Mouse (Mus musculus) kidney, postnatal 0 days (tissue): Measurements from ENCODE around the gene Rnf135. TPM values are rescaled to one million over a fixed set of nuclear protein-coding genes. Genes with fewer than 3 reads are reported as not detected.
A peak's percentile ranks its signal among the peaks of the same experiment; 100 is the strongest.

ENCODE experiments used
- ATAC-seq: fragments of 200-750 bp; cut with Nextera tagmentation; replicated peaks from 2 replicates; pipeline ENCODE4 v1.8.0; 2017; ENCODE audit warnings: low read depth, moderate number of reproducible peaks, moderate TSS enrichment, moderate library complexity; ENCODE audit not compliant: low FRiP score
- DNase-seq: peaks from one replicate; pipeline ENCODE4 v3.0.0-alpha.2; 2016; ENCODE audit warnings: low spot score
- H3K27ac ChIP-seq: fragments of 300-500 bp; sonication (generic); 2 replicates; pipeline ENCODE4 v1.5.1; 2014; ENCODE audit warnings: mild to moderate bottlenecking
- H3K27me3 ChIP-seq: fragments of 300-500 bp; sonication (generic); 2 replicates; pipeline ENCODE4 v1.6.1; 2014; ENCODE audit warnings: low read length, mixed read lengths; ENCODE audit not compliant: insufficient read depth
- H3K36me3 ChIP-seq: fragments of 300-500 bp; sonication (generic); 2 replicates; pipeline ENCODE4 v1.6.1; 2014; ENCODE audit warnings: low read length, mixed read lengths; ENCODE audit not compliant: insufficient read depth
- H3K4me1 ChIP-seq: fragments of 300-500 bp; sonication (generic); replicated peaks from 2 replicates; pipeline ENCODE4 v1.6.1; 2014; ENCODE audit warnings: antibody characterized with exemption, low read length, mixed read lengths; ENCODE audit not compliant: insufficient read depth
- H3K4me2 ChIP-seq: fragments of 300-500 bp; sonication (generic); 2 replicates; pipeline ENCODE4 v1.6.1; 2014; ENCODE audit warnings: mild to moderate bottlenecking, low read length, moderate library complexity, mixed read lengths
- H3K4me3 ChIP-seq: fragments of 300-500 bp; sonication (generic); replicated peaks from 2 replicates; pipeline ENCODE4 v1.5.1; 2014; ENCODE audit warnings: low read depth, low read length
- H3K9ac ChIP-seq: fragments of 300-500 bp; sonication (generic); 2 replicates; pipeline ENCODE4 v1.6.1; 2014; ENCODE audit warnings: low read depth, low read length
- H3K9me3 ChIP-seq: fragments of 300-500 bp; sonication (generic); replicated peaks from 2 replicates; pipeline ENCODE4 v1.6.1; 2016; ENCODE audit warnings: low read length, inconsistent platforms, mixed read lengths
- CTCF ChIP-seq: IDR thresholded peaks from 2 replicates; pipeline ENCODE4 v1.5.1; 2016; ENCODE audit warnings: antibody characterized with exemption, low read depth, mild to moderate bottlenecking, moderate library complexity
- WGBS: fragments of 180-500 bp; shearing (Covaris S2); extraction: QIAGEN DNeasy Blood & Tissue Kit; methylation state at CpG from one replicate; pipeline ENCODE4 v1.1.7; 2014; 5-methylcytosine and 5-hydroxymethylcytosine counted together
- polyA plus RNA-seq: library from polyadenylated mRNA; unstranded; fragments of >200 nt; fragmentation: Nextera tagmentation; extraction: Ambion mirVana; gene quantifications from 2 replicates; pipeline ENCODE4 v1.2.1, GENCODE M21; 2015

Rnf135 gene
- polyA plus RNA-seq, 1 experiment from 2014 or later, result 12.9 TPM

GRCm38 (mm10) chr11:80237278-80237677 is 53.6 kb downstream of the Rnf135 start:
- DNase-seq, result no peak
- H3K9me3 ChIP-seq, result no peaks in the 10 kb centered on the region
- 70% methylated on average over 3 of the region's 3 CpGs for WGBS
- H3K9ac ChIP-seq, result no peak overlapping the region
- no peaks in the 10 kb centered on the region for H3K27me3 ChIP-seq
- ATAC-seq, result no peak
- no peak for TF ChIP-seq CTCF
- no peak overlapping the region for H3K4me3 ChIP-seq
- no peak overlapping the region for H3K4me2 ChIP-seq
- H3K36me3 ChIP-seq, result peaks cover 26% of the 10 kb centered on the region
- no peaks in the 10 kb centered on the region for H3K4me1 ChIP-seq
- H3K27ac ChIP-seq, result no peak overlapping the region

- TF ChIP-seq CTCF, result no peak
- DNase-seq (no peak), ATAC-seq (no peak)
- WGBS, result 92% methylated on average over 4 of the region's 4 CpGs
- Histone ChIP-seq H3K4me1 (no peaks in the 10 kb centered on the region), H3K36me3 (peaks cover 28% of the 10 kb centered on the region), H3K9ac (no peak overlapping the region), H3K27ac (no peak overlapping the region), H3K4me2 (no peak overlapping the region), H3K9me3 (no peaks in the 10 kb centered on the region), H3K27me3 (no peaks in the 10 kb centered on the region), H3K4me3 (no peak overlapping the region)
Observed at GRCm38 (mm10) chr11:80238306-80238705, 54.7 kb downstream of the Rnf135 start.

GRCm38 (mm10) chr11:80247026-80247425 is 63.4 kb downstream of the Rnf135 start:
- no peak overlapping the region for H3K9ac ChIP-seq
- H3K4me3 ChIP-seq, result no peak overlapping the region
- peaks cover 61% of the 10 kb centered on the region for H3K36me3 ChIP-seq
- no peak overlapping the region for H3K4me2 ChIP-seq
- peak; percentile 36 for DNase-seq
- H3K9me3 ChIP-seq, result no peaks in the 10 kb centered on the region
- no peak for ATAC-seq
- H3K27ac ChIP-seq, result no peak overlapping the region
- no peaks in the 10 kb centered on the region for H3K27me3 ChIP-seq
- TF ChIP-seq CTCF, result no peak
- no peaks in the 10 kb centered on the region for H3K4me1 ChIP-seq

- TF ChIP-seq CTCF, result no peak
- no peak overlapping the region for H3K4me2 ChIP-seq
- H3K4me1 ChIP-seq, result no peaks in the 10 kb centered on the region
- no peak overlapping the region for H3K27ac ChIP-seq
- WGBS, result 93% methylated on average over 3 of the region's 3 CpGs
- H3K9me3 ChIP-seq, result no peaks in the 10 kb centered on the region
- ATAC-seq (no peak), DNase-seq (no peak)
- no peak overlapping the region for H3K4me3 ChIP-seq
- no peak overlapping the region for H3K9ac ChIP-seq
- H3K36me3 ChIP-seq, result peaks cover 54% of the 10 kb centered on the region
- no peaks in the 10 kb centered on the region for H3K27me3 ChIP-seq
Observed at GRCm38 (mm10) chr11:80248531-80248930, 64.9 kb downstream of the Rnf135 start.

Other genes with a start within 250 kb of the Rnf135 start
- 33.1 and 34.7 TPM in 2 replicates for gene Utp6, start 221.5 kb upstream of the Rnf135 start, polyA plus RNA-seq
- gene Suz12, start 190.7 kb upstream of the Rnf135 start, polyA plus RNA-seq, result 14.5 and 15.2 TPM in 2 replicates
- 26.5 and 26.9 TPM in 2 replicates for gene Crlf3, start 102.9 kb upstream of the Rnf135 start, polyA plus RNA-seq
- 4.9 and 6.0 TPM in 2 replicates for gene Atad5, start 94.5 kb upstream of the Rnf135 start, polyA plus RNA-seq
- 35.9 and 36.5 TPM in 2 replicates for gene Tefm, start 41.7 kb upstream of the Rnf135 start, polyA plus RNA-seq
- 3.6 and 4.3 TPM in 2 replicates for gene Adap2, start 29.7 kb upstream of the Rnf135 start, polyA plus RNA-seq
- 46.4 and 48.1 TPM in 2 replicates for gene Rhot1, start 25.2 kb downstream of the Rnf135 start, polyA plus RNA-seq
- gene Rhbdl3, start 117.1 kb downstream of the Rnf135 start, polyA plus RNA-seq, result 1.5 and 2.1 TPM in 2 replicates
- 17.1 and 18.2 TPM in 2 replicates for gene 5730455P16Rik, start 194.2 kb downstream of the Rnf135 start, polyA plus RNA-seq
- 199 and 201 TPM in 2 replicates for gene Zfp207, start 199.4 kb downstream of the Rnf135 start, polyA plus RNA-seq
- 249 and 281 TPM in 2 replicates for gene Psmd11, start 244.8 kb downstream of the Rnf135 start, polyA plus RNA-seq